Mouse (Mus musculus): ENCODE data around the gene Rps6kb2. TPM values are rescaled to one million over a fixed set of nuclear protein-coding genes. Genes with fewer than 3 reads are reported as not detected.
"Not testable (repeated sequence)": the region's sequence is repeated elsewhere in the genome, so short reads cannot be mapped to it uniquely, and the experiment has no call there.

Rps6kb2 gene
- total and polyA plus RNA-seq, 2 experiments from 2014 or later: 24.7 to 56.5 TPM

- peaks cover 7% of the 10 kb centered on the region; the same call in 1 of the 2 replicates for H3K4me1 ChIP-seq (ENCODE audit: insufficient read depth, low read length)
Observed at GRCm38 (mm10) chr19:4125741-4126696, 37.1 kb downstream of the Rps6kb2 start, which contains the start of gene Aip. Gene Aip (minus strand): TSS chr19:4125858.

GRCm38 (mm10) chr19:4125268-4125667, 37.9 kb downstream of the Rps6kb2 start:
- ATAC-seq (peak; percentile 46), DNase-seq (ENCODE audit: low spot score) (peak; percentile 30)
- H3K4me1 ChIP-seq (ENCODE audit: insufficient read depth, low read length): peaks cover 13% of the 10 kb centered on the region
- not testable (repeated sequence) for H3K27me3 ChIP-seq (ENCODE audit: insufficient read depth, low read length); H3K9me3 ChIP-seq (ENCODE audit: low read length)
- H3K4me2 ChIP-seq (ENCODE audit: low read depth, low read length): peak overlapping the region; percentile 70
- H3K27ac ChIP-seq: peak overlapping the region; percentile 86
- peak overlapping the region; percentile 92; the same call in 1 of the 2 replicates for H3K9ac ChIP-seq (replicated peaks; ENCODE audit: low read length)
- H3K4me3 ChIP-seq (ENCODE audit: low read length): peak overlapping the region; percentile 84
- peaks cover 12% of the 10 kb centered on the region for H3K36me3 ChIP-seq (ENCODE audit: insufficient read depth, low read length)
- WGBS: 9% methylated on average over 4 of the region's 4 CpGs

More at GRCm38 (mm10) chr19:4125741-4126696, 37.1 kb downstream of the Rps6kb2 start, which contains the start of gene Aip:
- H3K4me3 ChIP-seq (ENCODE audit: low read length): peak within 1 kb of the TSS; percentile 84
- H3K4me2 ChIP-seq (ENCODE audit: low read depth, low read length): peak within 1 kb of the TSS; percentile 70
- 2% methylated on average over 59 of the region's 64 CpGs for WGBS
- no peaks in the 10 kb centered on the region for H3K9me3 ChIP-seq (ENCODE audit: low read length)
- peak; percentile 72 for TF ChIP-seq CTCF (IDR thresholded peaks at IDR 0.05; ENCODE audit: low read depth)
- no peaks in the 10 kb centered on the region for H3K27me3 ChIP-seq (ENCODE audit: insufficient read depth, low read length)
- DNase-seq (ENCODE audit: low spot score) (peak; percentile 99), ATAC-seq (peak; percentile 96)
- peak within 1 kb of the TSS; percentile 92 for H3K9ac ChIP-seq (replicated peaks; ENCODE audit: low read length)
- peaks cover 14% of the 10 kb centered on the region for H3K36me3 ChIP-seq (ENCODE audit: insufficient read depth, low read length)
- peak within 1 kb of the TSS; percentile 86 for H3K27ac ChIP-seq

GRCm38 (mm10) chr19:4124432-4124831, 38.7 kb downstream of the Rps6kb2 start:
- no peak for DNase-seq (ENCODE audit: low spot score)
- Histone ChIP-seq H3K36me3 (ENCODE audit: insufficient read depth, low read length) (peaks cover 8% of the 10 kb centered on the region; the same call in 1 of the 2 replicates), H3K4me3 (ENCODE audit: low read length) (no peak overlapping the region), H3K9me3 (ENCODE audit: low read length) (no peaks in the 10 kb centered on the region), H3K27me3 (ENCODE audit: insufficient read depth, low read length) (no peaks in the 10 kb centered on the region), H3K27ac (no peak overlapping the region), H3K9ac (replicated peaks; ENCODE audit: low read length) (no peak overlapping the region), H3K4me1 (ENCODE audit: insufficient read depth, low read length) (peaks cover 15% of the 10 kb centered on the region), H3K4me2 (ENCODE audit: low read depth, low read length) (no peak overlapping the region)
- TF ChIP-seq CTCF (IDR thresholded peaks at IDR 0.05; ENCODE audit: low read depth): no peak
- no peak for ATAC-seq
- 82% methylated on average over 4 of the region's 4 CpGs for WGBS

GRCm38 (mm10) chr19:4122411-4123370, 40.5 kb downstream of the Rps6kb2 start:
- no peak overlapping the region for H3K4me2 ChIP-seq (ENCODE audit: low read depth, low read length)
- no peak overlapping the region for H3K27ac ChIP-seq
- DNase-seq (ENCODE audit: low spot score) (no peak), ATAC-seq (no peak)
- no peaks in the 10 kb centered on the region for H3K27me3 ChIP-seq (ENCODE audit: insufficient read depth, low read length)
- H3K36me3 ChIP-seq (ENCODE audit: insufficient read depth, low read length): peaks cover 1% of the 10 kb centered on the region; the same call in 1 of the 2 replicates
- no peak overlapping the region for H3K9ac ChIP-seq (replicated peaks; ENCODE audit: low read length)
- H3K9me3 ChIP-seq (ENCODE audit: low read length): no peaks in the 10 kb centered on the region
- TF ChIP-seq CTCF (IDR thresholded peaks at IDR 0.05; ENCODE audit: low read depth): no peak
- 86% methylated on average over 7 of the region's 7 CpGs for WGBS
- no peak overlapping the region for H3K4me3 ChIP-seq (ENCODE audit: low read length)
- peaks cover 15% of the 10 kb centered on the region for H3K4me1 ChIP-seq (ENCODE audit: insufficient read depth, low read length)

DNA sequence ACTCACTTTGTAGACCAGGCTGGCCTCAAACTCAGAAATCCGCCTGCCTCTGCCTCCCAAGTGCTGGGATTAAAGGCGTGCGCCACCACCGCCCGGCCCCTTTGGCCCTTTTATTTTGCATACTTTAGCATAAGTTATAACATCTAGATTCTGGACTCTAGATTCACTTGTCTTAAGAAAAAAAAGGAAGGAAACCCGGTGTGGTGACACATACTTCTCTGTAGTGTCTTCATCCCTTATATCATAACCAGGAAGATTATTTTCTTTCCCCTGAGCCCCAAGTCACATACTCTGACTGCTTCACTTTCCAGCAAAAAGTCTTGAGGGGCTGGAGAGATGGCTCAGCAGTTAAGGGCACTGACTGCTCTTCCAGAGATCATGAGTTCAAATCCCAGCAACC, 41.3 kb downstream of the Rps6kb2 start:
- not testable (repeated sequence) for H3K9ac ChIP-seq (replicated peaks; ENCODE audit: low read length); H3K9me3 ChIP-seq (ENCODE audit: low read length); ATAC-seq; H3K27me3 ChIP-seq (ENCODE audit: insufficient read depth, low read length); H3K4me3 ChIP-seq (ENCODE audit: low read length); H3K36me3 ChIP-seq (ENCODE audit: insufficient read depth, low read length); DNase-seq (ENCODE audit: low spot score)
- 58% methylated on average over 6 of the region's 6 CpGs for WGBS
- Histone ChIP-seq H3K4me1 (ENCODE audit: insufficient read depth, low read length) (peaks cover 12% of the 10 kb centered on the region), H3K4me2 (ENCODE audit: low read depth, low read length) (peak overlapping the region; percentile 27; the same call in 1 of the 2 replicates), H3K27ac (0 out of 2 replicates have a peak overlapping the region, but pooled peaks have one; percentile 87)

GRCm38 (mm10) chr19:4121097-4121805, 41.9 kb downstream of the Rps6kb2 start:
- Histone ChIP-seq H3K4me1 (ENCODE audit: insufficient read depth, low read length) (peaks cover 8% of the 10 kb centered on the region), H3K4me3 (ENCODE audit: low read length) (peak overlapping the region; percentile 41), H3K27ac (peak overlapping the region; percentile 87), H3K9me3 (ENCODE audit: low read length) (no peaks in the 10 kb centered on the region), H3K9ac (replicated peaks; ENCODE audit: low read length) (peak overlapping the region; percentile 50), H3K27me3 (ENCODE audit: insufficient read depth, low read length) (no peaks in the 10 kb centered on the region), H3K4me2 (ENCODE audit: low read depth, low read length) (peak overlapping the region; percentile 50), H3K36me3 (ENCODE audit: insufficient read depth, low read length) (no peaks in the 10 kb centered on the region; the same call in 1 of the 2 replicates)
- no peak for TF ChIP-seq CTCF (IDR thresholded peaks at IDR 0.05; ENCODE audit: low read depth)
- peak; percentile 83 for ATAC-seq
- 2% methylated on average over 38 of the region's 38 CpGs for WGBS
- peak; percentile 99 for DNase-seq (ENCODE audit: low spot score)
